Mouse (Mus musculus): ENCODE measurements at regions not wholly inside any gene's neighbourhood (a gene's known extent, or its start where the extent isn't known, plus 50 kb on each side); places are given as distances from the start of the nearest gene placed in this dataset.

DNA sequence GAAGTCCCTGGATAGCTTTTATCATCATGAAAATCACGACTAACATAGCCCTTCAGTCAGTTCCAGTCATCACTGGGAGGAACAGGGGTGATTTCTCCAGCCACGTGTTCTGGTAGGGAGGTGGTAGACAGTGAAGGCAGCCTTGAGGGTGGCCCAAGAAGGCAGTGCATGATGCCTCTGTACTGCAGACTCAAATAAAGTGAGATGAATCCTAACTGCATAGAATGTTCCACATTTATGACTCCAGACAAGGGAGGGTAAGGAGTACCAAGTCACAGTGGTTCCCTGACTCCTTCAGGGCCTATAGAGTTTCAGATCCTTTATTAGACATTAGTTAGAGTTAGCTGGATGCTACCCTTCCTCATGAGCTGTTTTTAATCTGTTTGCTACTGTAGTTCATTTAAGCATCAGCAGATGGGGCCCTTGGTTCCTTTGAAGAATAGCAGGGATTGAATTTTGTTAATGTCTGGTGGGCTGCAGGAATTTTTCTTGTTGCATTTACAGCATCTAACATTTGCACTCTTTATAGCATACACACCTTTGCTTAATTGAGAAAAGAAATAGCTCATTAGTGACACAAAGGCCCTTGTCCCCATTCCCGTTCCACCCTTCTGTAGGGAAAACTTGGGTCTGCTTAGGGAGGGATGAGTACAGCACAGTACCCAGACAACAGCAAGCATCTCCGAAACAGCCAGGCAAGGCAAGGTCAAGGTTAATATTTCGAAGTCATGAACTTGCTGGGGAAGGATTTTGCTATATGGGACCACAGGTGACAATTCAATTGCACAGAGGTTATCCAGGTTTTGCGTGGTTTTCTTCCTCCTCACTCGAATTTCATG lies 359.0 kb upstream of the Pkn2 start:
- no peaks in the 10 kb centered on the region for H3K36me3 ChIP-seq
- H3K4me3 ChIP-seq: no peak overlapping the region
- 73% methylated on average over 7 of the region's 7 CpGs for WGBS
- H3K9me3 ChIP-seq: no peaks in the 10 kb centered on the region
- H3K27ac ChIP-seq (replicated peaks): no peak overlapping the region
- no peak overlapping the region for H3K9ac ChIP-seq (replicated peaks)
- peaks cover 9% of the 10 kb centered on the region; the same call in 1 of the 2 replicates for H3K4me1 ChIP-seq
- ATAC-seq (replicated peaks): peak; percentile 67
- H3K27me3 ChIP-seq: no peaks in the 10 kb centered on the region
- H3K4me2 ChIP-seq (replicated peaks): no peak overlapping the region

DNA sequence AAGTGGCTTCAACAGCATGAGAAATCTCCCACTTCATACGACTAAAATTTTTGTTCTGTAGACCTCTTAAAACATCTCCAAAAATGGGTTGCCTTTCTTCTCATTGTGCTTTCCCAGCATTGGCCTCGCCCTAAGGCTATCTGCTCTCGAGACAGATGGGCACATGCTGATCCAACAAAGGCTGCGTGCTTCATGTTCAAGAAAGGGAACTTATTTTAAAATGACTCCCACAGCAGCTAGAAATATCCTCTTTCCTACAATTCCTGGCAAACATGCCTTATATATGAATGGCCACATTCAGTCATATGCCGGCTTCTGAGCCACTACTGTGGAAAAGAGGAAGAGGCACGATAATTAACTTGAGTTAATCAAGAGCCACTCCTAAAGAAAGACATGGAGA lies 356.7 kb upstream of the Pkn2 start:
- H3K27me3 ChIP-seq: no peaks in the 10 kb centered on the region
- H3K4me3 ChIP-seq: no peak overlapping the region
- H3K36me3 ChIP-seq: no peaks in the 10 kb centered on the region
- H3K9ac ChIP-seq (replicated peaks): no peak overlapping the region
- no peak overlapping the region for H3K27ac ChIP-seq (replicated peaks)
- H3K4me2 ChIP-seq (replicated peaks): no peak overlapping the region
- peaks cover 9% of the 10 kb centered on the region; the same call in 1 of the 2 replicates for H3K4me1 ChIP-seq
- no peak for ATAC-seq (replicated peaks)
- no peaks in the 10 kb centered on the region for H3K9me3 ChIP-seq
- 86% methylated on average over 6 of the region's 6 CpGs for WGBS

DNA sequence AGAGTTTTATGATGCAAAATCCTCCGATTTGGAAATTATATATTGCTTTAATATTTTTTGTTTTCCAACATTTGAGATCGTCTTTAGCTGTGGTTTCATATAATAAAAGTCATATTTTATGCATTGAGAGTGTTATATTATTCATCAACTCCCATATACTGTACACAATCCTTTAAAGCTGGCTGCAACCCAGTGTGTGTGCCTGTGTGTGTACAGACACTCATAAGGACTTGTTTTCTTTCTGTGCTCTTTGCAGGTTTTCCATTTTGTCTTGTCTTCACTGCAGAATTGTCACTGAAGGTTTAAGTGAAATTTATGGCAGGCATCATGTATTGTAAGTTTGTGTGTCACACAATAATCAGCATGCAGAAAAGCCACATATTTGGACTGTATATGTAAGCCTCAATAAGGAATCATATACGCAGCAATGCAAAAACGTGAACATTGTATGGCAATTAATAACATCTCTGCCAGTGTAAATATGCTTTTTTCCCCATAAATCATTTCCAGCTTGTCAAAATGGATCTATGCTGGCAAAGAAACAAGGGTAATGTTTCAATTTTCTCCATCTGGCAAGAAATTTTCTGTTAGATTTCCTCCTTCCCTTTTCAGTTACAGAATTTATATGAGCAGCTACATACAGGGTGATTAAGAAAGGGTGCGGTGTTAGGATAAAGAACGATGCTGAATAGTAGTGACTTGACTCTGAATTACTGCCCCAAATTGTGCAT lies 342.4 kb upstream of the Pkn2 start:
- peak; percentile 74 for ATAC-seq (replicated peaks)

DNA sequence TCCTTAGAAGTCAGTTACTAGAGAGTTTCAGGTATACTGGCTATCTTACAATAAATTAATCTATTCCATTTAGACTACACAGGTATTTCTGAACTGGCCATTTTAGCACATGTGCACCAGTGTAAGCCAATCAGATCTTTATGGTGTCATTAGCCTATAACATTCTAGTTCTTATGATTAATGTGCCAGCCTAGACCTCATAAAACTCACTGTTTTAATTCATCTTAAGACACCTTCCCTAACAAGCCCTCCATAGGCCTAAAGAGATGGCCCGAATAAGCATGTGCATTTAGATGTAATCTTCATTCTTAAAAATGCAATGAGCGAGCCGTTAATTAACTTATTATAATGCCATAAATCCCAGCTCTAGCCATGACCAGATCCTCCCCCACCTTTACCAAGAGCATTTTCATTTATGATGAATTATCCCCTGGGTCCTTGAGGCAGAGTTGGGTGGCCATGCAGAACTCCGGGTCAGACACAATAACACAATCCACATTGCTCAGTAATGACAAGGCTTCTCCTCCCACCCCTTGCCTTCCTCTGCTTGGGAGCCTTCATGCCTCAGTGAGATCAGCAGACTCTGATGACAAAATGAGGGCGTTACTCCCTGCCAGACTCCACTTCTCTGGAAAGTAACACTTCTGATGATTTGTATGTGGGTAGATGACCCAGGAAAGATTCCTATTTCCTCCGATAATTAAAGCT lies 311.6 kb upstream of the Pkn2 start:
- H3K36me3 ChIP-seq: no peaks in the 10 kb centered on the region
- H3K4me3 ChIP-seq: no peak overlapping the region
- H3K27me3 ChIP-seq: no peaks in the 10 kb centered on the region
- no peak for ATAC-seq (replicated peaks)
- 83% methylated on average over 6 of the region's 6 CpGs for WGBS
- no peaks in the 10 kb centered on the region for H3K9me3 ChIP-seq
- no peak overlapping the region for H3K27ac ChIP-seq (replicated peaks)
- no peak overlapping the region for H3K4me2 ChIP-seq (replicated peaks)
- H3K9ac ChIP-seq (replicated peaks): no peak overlapping the region
- no peaks in the 10 kb centered on the region for H3K4me1 ChIP-seq

More for the DNA sequence above, 342.4 kb upstream of the Pkn2 start:
- 58% methylated on average over 6 of the region's 6 CpGs for WGBS
- H3K9me3 ChIP-seq: no peaks in the 10 kb centered on the region
- H3K9ac ChIP-seq (replicated peaks): no peak overlapping the region
- peak overlapping the region; percentile 54 for H3K27ac ChIP-seq (replicated peaks)
- no peaks in the 10 kb centered on the region for H3K27me3 ChIP-seq
- H3K4me2 ChIP-seq (replicated peaks): no peak overlapping the region
- H3K36me3 ChIP-seq: no peaks in the 10 kb centered on the region
- no peak overlapping the region for H3K4me3 ChIP-seq
- H3K4me1 ChIP-seq: no peaks in the 10 kb centered on the region

- no peaks in the 10 kb centered on the region for H3K4me1 ChIP-seq
- H3K9ac ChIP-seq (replicated peaks): no peak overlapping the region
- H3K27ac ChIP-seq (replicated peaks): no peak overlapping the region
- H3K4me2 ChIP-seq (replicated peaks): no peak overlapping the region
- 10% methylated on average over 7 of the region's 7 CpGs for WGBS
- no peaks in the 10 kb centered on the region for H3K36me3 ChIP-seq
- no peak overlapping the region for H3K4me3 ChIP-seq
- ATAC-seq (replicated peaks): no peak
- no peaks in the 10 kb centered on the region for H3K9me3 ChIP-seq
- no peaks in the 10 kb centered on the region for H3K27me3 ChIP-seq
These were observed 307.1 kb upstream of the Pkn2 start for GRCm38 (mm10) chr3:143188931-143189330.

- Histone ChIP-seq H3K4me3 (no peak overlapping the region), H3K9ac (replicated peaks) (no peak overlapping the region), H3K36me3 (no peaks in the 10 kb centered on the region), H3K27me3 (no peaks in the 10 kb centered on the region), H3K4me1 (no peaks in the 10 kb centered on the region), H3K27ac (replicated peaks) (no peak overlapping the region), H3K9me3 (no peaks in the 10 kb centered on the region), H3K4me2 (replicated peaks) (no peak overlapping the region)
- no peak for ATAC-seq (replicated peaks)
- 87% methylated on average over 4 of the region's 4 CpGs for WGBS
These were observed 292.2 kb upstream of the Pkn2 start for GRCm38 (mm10) chr3:143173971-143174370.

- Histone ChIP-seq H3K27me3 (no peaks in the 10 kb centered on the region), H3K9me3 (no peaks in the 10 kb centered on the region), H3K9ac (replicated peaks) (no peak overlapping the region), H3K36me3 (no peaks in the 10 kb centered on the region), H3K4me1 (peaks cover 4% of the 10 kb centered on the region; the same call in 1 of the 2 replicates), H3K4me3 (no peak overlapping the region), H3K4me2 (replicated peaks) (no peak overlapping the region), H3K27ac (replicated peaks) (no peak overlapping the region)
- 42% methylated on average over 1 of the region's 1 CpGs for WGBS
- no peak for ATAC-seq (replicated peaks)
These were observed 280.6 kb upstream of the Pkn2 start for GRCm38 (mm10) chr3:143162444-143162843.

DNA sequence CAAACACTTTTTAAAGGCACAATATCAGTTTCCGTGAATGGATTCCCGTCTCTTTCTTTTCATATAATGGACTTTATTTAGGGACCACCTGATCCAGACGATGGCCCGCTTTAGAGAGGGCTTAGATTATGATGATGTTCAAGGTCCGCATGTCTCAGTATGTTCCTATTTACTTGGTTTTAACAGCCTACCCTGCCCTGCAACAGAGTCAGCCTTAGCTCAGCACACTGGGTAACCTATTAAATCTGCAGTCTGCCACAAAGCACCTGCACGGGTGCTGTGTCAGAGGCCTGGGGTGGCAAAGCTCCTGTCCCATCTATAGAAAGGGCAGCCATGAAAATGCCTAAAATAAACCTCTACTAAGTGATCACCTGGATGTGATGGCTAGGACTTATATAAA lies 280.2 kb upstream of the Pkn2 start:
- ATAC-seq (replicated peaks): peak; percentile 38; the same call in 1 of the 2 replicates
- Histone ChIP-seq H3K27ac (replicated peaks) (no peak overlapping the region), H3K9ac (replicated peaks) (no peak overlapping the region), H3K4me2 (replicated peaks) (no peak overlapping the region), H3K27me3 (no peaks in the 10 kb centered on the region), H3K9me3 (no peaks in the 10 kb centered on the region), H3K36me3 (no peaks in the 10 kb centered on the region), H3K4me1 (peaks cover 4% of the 10 kb centered on the region; the same call in 1 of the 2 replicates), H3K4me3 (no peak overlapping the region)
- WGBS: 59% methylated on average over 6 of the region's 6 CpGs

DNA sequence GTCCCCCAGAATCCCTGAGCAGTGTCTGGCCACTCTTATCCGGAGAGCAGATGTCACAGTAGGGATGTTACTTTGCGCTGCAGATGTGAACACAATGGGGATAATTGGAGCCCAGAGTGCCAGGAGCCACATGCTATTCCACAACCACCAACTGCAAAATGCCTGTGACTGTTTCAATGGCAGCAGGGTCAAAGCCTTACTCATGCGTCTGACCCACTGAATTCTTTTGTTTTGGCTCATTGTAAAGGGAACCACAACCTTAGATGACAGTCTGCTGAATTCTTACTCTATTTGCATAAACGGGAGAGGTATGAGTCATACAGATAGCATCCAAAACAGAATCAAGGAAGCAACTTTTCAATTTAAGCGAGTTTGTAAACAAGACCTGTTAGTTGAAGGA lies 276.8 kb upstream of the Pkn2 start:
- no peaks in the 10 kb centered on the region for H3K36me3 ChIP-seq
- no peak for ATAC-seq (replicated peaks)
- H3K4me3 ChIP-seq: no peak overlapping the region
- H3K27me3 ChIP-seq: no peaks in the 10 kb centered on the region
- peaks cover 4% of the 10 kb centered on the region; the same call in 1 of the 2 replicates for H3K4me1 ChIP-seq
- WGBS: 29% methylated on average over 5 of the region's 5 CpGs
- no peaks in the 10 kb centered on the region for H3K9me3 ChIP-seq
- H3K4me2 ChIP-seq (replicated peaks): no peak overlapping the region
- H3K9ac ChIP-seq (replicated peaks): no peak overlapping the region
- H3K27ac ChIP-seq (replicated peaks): no peak overlapping the region

DNA sequence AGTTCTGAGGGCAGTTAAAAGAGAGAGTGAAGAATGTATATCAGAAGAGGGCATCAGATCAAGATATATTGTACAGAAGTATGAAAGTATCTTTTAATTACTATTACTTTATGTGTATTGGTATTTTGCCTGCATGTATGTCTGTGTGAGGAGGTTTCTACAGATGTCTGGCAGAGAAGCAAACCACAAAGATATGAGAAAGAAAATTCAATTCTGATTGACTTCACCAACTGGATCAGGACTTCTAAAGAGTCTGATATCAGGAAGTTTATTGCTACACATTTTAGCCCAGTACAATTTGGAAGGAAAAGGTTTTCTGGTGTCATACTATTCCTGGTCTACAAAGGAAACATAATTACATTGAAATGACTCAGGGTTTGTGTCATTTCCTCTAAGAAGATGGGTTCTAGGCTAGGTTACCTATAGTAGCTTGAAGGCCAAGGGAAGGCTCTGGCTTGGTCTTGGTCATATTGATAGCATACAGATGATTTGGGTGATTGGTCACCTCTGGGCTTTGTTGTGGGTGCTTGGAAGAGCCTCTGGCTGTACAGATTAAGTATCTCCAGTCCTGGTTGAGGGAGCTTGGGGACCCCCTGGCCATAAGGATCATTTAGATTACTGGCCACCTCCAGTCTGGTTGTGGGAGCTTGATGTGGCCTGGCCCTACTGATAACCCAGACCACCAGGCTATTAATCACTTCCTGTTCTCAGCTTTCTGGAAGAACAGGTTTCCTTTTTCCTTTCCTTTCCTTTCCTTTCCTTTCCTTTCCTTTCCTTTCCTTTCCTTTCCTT lies 275.1 kb upstream of the Pkn2 start:
- Histone ChIP-seq H3K4me2 (replicated peaks) (no peak overlapping the region), H3K4me1 (no peaks in the 10 kb centered on the region), H3K36me3 (no peaks in the 10 kb centered on the region), H3K27me3 (no peaks in the 10 kb centered on the region), H3K27ac (replicated peaks) (no peak overlapping the region), H3K9me3 (no peaks in the 10 kb centered on the region), H3K4me3 (no peak overlapping the region), H3K9ac (replicated peaks) (no peak overlapping the region)
- ATAC-seq (replicated peaks): no peak

DNA sequence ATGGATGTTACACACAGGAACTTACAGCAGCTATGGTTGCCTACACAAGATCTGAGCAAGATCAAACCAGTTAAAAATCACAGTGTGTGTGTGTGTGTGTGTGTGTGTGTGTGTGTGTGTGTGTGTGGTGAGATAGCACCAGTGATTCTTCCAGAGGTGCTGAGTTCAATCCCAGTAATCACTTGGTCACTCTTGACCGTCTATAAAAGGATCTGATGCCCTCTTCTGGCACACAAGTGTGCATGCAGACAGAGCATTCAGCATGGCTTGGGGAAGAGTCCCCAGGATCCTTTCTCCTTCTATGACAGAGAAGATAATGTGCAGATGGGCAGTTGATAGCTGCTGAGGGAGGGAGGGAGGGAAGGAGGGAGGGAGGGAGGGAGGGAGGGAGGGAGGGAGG lies 274.4 kb upstream of the Pkn2 start:
- no peaks in the 10 kb centered on the region for H3K9me3 ChIP-seq
- no peak overlapping the region for H3K27ac ChIP-seq (replicated peaks)
- no peak overlapping the region for H3K9ac ChIP-seq (replicated peaks)
- no peak overlapping the region for H3K4me3 ChIP-seq
- H3K4me2 ChIP-seq (replicated peaks): no peak overlapping the region
- H3K4me1 ChIP-seq: no peaks in the 10 kb centered on the region
- H3K36me3 ChIP-seq: no peaks in the 10 kb centered on the region
- 67% methylated on average over 1 of the region's 1 CpGs for WGBS
- no peak for ATAC-seq (replicated peaks)
- H3K27me3 ChIP-seq: no peaks in the 10 kb centered on the region
